Mouse (Mus musculus) inflammation-experienced regulatory T-cells, adult 6 months (primary cell): ENCODE results near the gene Usp5. TPM values are rescaled to one million over a fixed set of nuclear protein-coding genes. Genes with fewer than 3 reads are reported as not detected.

Experiments used
- ATAC-seq: one replicate; pipeline ENCODE4 v1.8.0; 2017
- polyA plus RNA-seq, 3 experiments: library from polyadenylated mRNA; unstranded; fragments of 100-300 nt; shearing (Covaris generic); gene quantifications; one replicate each; pipeline ENCODE4 v1.2.1; 2017

Usp5 gene
- 10 to 100 TPM; 69.1 to 81.5 (median 73.8) TPM for polyA plus RNA-seq

DNA sequence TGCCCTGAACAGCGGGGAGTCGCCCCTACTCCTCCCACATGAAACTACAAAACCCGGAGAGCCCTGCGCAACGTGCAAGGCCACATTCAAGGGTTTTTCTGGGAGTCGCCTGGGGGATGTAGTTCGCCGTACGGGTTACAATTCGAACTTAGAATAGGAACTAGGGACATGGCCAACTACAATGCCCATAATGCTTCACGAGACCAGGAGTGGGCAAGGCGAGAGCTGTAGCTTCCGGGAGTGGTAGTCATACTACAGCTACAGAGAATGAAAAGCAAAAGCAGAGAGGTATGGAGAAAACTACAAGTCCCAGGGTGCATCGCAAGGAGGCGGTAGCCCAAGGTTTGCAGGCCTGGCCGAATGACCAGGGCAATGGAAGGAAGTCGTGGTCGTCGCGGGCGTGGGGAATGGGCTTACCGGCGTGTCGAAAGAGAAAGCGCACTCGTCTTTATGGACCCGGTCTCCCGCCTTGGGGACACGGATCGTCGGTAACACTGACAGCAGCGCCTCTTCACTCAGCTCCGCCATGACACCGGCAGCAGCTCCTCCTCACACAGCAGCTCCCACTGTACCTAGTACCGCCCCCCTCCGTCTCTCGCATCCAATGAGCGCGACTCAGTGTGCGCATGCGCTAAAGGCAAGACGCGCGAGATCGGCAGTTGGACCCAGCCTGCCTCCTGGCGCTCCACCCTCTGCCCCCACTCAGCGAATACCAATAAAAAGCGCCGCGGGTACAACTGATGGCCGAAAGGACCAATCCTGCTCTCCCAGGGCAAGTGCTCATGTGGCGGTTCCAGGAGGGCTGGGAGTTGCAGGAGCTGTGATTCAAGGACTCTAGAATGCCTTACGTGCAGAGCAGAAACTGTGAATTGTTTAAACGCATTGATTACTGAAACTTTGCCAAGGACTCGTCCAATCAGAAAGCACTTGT, at the start of gene Usp5, which contains the start of gene Cdca3:
Gene Usp5 (minus strand): TSS at position 617 of the 931 bp plus-strand sequence.
Gene Cdca3 (plus strand): TSS at position 680 of the 931 bp plus-strand sequence.
- peak; percentile 84 for ATAC-seq

DNA sequence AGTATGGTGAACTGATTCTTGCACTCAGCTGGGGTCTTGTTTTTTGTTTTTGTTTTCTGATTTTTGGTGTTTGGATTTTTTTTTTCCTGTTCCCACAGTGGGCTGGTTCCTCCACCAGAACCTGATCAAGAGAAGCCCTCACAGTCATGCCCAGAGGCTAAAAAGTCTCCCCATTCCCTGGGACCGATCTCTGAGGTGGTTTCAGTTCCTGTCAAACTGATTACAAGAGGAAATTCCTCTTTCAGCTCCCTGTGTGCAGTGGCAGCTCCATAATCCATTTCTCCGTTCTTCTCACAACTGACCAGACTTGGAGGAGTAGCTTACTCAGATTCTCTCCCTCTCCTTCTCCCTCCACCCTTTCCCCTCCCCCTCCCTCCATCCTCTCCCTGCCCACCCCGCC, 45.1 kb upstream of the Usp5 start:
- ATAC-seq = no peak

DNA sequence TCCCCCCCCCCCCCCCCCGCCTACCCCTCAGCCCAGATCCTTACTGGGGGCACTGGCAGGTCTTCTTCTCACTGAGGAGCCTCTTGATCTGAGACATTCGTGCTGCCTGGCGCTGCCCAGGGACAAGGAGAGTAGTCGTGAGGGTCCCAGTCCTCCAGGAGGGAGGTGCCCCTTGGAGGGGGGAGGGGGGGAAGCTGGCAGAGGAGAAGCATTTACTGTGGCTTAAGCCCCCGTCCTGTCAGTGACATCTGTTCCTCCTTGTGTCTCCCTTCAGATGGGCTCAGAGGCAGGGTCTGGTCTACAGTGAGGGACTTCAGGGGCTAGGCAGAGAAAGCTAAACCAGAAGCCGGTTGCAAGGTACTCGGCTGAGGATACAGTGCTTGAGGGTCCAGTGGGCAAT, 37.3 kb upstream of the Usp5 start:
- ATAC-seq = no peak

DNA sequence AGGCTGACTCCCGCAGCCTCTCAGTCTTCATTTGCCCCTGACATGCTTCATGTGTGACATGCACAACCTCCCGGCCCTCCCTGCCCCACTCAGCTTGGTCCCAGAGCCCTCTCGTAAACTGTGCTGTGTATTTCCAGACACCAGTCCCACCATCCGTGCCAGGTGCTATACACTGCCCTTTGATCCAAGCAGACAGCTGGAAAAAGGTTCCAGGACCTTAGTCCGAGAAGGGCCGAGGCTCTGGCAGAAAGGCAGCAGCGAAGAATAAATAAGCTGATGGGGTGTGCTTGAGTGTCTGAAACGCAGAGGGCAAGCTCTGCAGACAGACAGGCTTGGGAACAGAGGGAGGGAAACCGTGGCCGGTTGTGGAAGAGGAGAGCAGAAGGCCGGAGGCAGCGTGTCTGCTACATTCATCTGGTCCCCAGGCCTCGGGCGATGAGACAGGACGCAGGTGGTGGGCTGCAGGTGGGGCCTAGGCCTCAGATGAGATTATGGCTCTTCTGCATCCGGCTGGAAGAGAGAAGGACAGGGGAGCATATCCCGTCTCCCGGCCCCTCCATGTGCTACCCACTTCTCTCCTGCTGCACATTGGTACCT, 36.6 kb upstream of the Usp5 start:
- no peak for ATAC-seq

DNA sequence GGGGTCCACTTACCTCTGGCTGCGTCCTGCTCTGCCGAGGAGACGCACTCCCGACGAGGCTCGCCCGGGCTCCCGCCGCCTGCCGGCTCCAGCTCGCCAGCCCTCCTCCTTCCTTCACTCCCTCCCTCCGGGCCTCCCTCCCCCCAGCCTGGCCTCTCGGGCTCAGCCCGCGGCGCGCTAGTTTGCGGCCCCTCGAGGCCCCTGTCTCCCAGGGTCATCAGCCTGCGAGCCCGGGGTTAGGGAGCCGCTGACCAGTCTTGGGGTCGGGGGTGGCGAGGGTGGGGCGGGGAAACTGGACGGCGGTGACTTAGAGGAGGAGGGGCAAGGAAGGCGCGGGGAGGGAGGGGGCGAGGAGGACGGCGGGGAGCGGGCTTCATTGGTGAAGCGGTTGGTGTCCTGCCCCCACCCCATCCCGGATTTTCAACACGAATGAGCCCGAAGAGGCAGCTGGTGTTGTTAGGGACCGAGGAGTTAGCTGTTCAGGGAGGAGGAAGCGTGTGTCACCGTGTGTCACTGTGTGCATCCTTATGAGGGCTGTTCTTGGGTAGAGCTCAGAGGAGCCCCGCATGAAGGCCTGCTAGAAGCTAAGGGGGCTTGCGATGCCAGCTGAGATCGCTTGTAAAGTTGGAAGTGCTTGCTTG, 34.5 kb upstream of the Usp5 start, which contains the start of gene Gpr162:
Gene Gpr162 (minus strand): TSS at position 326 of the 641 bp plus-strand sequence.
- peak; percentile 60 for ATAC-seq

DNA sequence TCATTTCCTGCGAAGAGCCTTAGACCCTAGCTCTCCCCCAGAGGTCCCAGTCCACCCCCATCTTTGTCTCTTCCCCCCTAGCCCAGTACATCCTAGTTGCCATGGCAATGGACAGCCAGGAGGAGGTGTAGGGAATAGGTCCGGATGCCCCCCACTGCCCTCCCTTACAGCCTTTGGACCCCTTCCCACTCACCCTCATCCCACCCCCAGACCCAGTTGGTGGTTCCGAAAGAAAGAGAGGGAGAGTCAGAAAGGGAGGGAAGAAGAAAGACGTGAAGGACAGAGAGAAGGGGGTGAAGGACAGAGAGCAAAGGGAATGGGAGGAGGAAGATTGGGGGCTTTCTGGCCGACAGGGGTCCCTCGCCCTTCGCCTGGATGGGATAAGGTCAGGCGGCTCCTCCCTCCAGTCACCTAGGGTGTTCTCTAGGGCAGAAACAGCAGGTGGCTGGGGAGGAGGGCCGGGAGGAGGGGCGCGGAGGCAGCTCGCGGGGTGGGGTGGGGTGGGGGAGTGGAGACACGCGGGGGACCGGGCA, 33.9 kb upstream of the Usp5 start:
- no peak for ATAC-seq

DNA sequence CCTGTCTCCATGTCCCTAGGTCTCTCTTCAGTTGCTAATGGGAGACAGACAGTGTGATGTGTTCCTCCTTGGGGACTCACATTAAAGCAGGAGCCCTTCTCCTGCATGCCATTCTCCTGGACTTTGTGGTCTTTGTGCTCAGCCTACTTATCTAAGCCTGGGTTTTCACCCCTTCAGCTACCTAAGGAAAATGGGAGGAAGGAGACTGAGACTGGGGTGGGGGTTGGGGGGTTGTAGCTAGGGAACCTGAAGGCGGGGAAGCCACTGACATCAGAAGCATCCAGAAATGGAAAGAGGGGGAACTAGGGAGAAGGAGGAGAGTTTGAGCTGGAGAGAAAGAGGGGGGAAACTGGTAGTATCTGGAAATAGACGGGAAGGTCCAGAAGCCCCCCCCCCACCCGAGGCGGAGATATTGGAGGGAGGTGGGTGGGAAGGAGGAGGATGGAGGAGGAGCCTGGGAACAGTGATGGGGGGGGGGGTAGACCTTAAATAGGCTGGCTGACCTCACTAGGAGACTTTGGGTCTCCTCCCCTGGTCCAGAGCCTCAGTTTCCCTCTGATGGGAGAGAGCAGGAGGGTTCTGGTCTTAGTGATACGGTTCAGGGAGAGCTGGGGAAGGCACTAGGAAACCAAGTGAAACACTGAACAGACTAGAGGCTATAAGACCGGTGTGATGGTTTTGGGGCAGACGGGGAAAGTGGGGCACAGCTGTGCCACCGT, 33.3 kb upstream of the Usp5 start:
- no peak for ATAC-seq

DNA sequence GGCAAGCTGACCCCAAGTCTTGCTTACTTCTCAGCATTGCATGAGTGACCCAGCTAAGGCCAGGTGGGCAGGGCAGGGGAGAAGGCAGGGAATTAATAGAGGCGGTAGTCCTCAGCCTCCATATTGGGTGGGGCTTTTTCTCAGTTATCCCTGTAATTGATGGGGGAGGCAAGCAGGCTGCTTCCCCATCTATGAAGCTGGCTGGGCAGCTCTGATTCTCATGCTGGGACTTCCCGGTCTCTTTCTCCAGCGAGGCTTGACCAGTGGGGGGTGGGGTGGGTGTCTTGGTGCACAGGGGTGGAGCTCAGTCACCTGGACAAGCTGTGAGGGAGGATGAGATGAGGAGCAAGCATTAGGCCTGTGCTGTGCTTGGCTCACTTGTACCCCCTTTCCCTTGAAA, 32.5 kb upstream of the Usp5 start:
- ATAC-seq = no peak

DNA sequence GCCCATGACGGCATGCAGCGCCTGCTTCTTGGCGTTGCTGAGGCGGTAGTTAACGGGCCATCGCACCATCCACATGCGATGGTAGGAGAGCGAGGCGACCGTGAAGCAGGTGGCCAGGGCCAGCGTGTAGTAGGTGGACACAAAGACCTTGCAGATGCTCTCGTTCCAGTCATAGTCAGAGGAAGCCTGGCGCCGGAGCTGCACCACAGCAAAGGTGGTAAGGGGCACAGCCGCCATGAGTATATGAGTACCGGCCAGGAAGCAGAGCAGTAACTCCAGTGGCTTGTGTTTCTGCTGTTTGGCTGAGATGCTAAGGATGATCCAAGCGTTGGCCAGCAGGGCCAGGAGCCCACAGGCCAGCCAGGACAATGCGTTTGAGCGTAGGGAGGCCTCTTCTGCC, 32.0 kb upstream of the Usp5 start:
- no peak for ATAC-seq

DNA sequence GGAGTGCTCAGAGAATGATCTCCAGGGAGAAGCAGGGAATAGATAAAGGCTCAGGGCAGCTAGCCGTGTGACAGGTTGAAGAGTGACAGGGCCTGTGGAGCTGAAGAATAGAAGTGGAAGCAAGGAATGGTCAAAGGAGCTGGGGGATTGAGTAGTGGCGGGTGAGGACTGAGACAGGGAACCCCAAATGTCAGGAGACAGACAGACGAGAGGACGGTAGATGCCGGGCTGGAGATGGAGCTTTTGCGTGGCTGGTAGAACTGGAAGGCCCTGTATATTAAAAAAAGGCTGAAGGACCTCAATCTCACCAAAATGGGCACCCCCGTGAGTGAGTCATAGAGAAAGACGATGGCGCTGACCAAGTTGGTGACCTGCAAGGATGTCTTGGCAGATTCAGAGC, 31.2 kb upstream of the Usp5 start:
- ATAC-seq = no peak

DNA sequence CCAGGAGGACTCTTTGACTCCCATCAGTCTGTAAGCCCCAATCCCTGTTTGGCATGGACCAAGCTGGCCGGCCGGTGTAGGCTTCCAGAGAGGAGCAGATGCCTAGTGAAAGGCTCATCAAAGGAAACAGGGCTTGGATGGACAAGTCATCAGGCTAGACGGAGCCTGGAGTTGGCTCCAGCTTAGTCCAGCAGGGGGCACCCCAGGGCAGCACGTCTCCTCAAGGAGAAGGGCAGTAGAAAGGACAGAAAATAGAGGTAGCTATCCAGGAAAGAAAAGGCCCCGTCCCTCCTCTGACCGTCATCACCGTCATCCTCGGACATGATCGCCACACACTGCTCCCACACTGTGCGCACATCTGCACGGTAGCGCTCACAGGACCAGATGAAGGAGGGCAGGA, 30.4 kb upstream of the Usp5 start:
- ATAC-seq = peak; percentile 33

DNA sequence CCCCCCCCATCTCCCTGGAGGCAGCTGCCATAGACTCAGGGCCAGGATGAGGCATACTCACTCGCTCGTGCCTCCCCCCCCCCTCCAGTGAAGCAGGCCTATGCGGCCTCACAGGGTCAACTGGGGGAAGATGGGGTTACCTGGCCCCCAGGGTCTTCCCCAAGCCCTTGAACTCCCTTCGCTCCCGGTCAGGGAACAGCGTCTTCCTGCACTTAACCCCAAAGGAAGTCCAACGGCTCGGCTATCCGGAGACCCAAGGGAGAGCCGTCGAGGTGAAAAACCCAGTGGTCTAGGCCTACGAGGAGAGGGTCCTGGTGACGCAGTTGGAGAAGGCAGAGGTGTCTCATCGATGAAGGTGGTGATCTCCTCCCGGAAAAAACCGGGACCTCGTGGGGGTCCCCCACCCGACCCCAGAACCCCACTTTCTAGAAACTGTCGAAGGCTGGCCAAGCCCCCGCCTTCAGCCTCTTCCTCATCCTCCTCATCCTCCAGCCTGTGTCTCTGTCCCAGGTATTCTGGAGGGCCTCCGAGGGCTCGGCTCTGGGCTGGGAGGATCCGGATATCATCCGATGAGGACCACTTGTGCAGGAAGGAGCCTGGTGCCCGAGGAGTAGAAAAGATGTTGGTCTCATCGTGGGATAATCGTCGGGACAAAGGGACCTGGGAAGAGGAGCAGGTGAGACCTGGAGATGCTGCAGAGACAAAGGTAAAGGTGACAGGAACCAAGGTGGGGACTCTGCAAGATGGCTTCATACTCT, 29.5 kb upstream of the Usp5 start:
- ATAC-seq = no peak

DNA sequence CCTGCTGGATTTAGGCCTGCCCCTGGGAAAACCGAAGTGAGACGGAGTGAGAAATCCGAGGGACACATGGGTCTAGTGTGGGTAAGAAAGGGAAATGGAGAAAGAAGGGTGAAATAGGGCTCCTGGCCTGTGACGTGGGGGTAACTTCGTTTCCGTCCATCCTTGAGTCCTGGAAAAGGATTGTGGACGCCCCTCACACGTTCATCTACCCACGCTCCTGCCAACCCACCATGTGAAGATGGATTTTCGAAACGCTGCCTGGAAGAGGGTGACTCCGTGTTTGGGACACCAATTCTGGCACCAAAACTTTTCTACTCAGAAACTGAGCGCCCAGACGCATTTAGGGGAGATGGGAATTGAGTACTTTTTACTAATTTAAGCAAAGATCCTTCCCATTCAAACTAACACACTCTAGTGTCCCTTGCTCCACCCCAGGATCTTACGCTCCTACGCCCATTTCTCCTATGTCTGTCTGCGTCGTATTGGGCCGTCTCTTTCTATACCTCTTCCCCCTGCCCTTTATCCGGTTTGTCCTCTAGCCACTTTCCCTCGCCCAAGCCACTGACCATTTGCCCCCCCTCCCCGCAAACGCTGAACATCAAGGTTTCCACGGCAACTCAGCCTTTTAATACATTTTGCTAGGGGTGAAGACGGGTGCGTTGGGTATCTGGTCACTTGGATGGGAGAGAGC, 28.7 kb upstream of the Usp5 start:
- ATAC-seq = no peak

DNA sequence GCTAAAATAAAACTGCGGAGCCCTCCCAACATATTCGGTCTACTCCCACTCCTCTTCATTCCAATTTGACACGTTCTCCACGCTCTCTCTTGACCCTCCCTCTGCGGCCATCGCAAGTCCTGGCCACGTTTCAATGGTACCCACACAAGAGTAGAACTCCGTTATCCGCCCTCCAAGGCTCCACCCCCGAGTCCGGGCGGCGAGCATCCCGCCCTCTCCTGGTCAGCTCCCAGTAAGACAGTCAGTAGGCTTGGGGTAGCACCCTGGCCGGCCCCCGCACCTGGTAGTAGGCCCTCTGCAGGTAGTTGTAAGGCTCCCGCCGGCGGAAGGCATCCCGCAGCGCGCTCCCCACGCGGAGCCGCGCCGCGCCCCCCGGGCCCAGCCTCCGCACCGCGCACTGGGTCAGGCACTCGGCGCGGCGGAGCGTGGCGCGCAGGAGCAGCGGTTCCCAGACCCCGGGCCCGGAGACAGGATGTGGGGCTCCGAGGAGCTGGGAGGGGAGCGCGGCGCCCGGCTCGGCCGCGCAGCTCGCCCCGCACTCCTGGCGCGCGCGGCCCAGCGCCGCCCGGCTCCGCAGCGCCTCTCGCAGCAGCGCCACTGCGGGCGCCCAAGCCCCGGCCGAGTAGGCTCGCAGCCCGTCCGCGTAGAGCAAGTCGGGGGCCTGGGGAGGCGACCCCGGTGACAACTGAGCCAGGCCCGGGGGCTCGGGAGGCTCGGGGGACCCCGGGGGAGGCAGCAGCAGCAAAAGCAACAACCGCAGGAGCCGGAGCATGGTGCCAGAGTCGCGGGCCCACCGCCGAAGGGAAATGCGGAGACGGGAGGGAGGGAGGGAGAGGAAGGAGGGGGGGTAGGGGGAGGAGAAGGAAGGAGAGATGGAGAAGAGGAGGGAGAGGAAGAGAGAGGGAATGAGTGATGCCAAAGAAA, 27.9 kb upstream of the Usp5 start, which contains the start of gene P3h3:
Gene P3h3 (minus strand): TSS at position 837 of the 924 bp plus-strand sequence.
- ATAC-seq = peak; percentile 81

DNA sequence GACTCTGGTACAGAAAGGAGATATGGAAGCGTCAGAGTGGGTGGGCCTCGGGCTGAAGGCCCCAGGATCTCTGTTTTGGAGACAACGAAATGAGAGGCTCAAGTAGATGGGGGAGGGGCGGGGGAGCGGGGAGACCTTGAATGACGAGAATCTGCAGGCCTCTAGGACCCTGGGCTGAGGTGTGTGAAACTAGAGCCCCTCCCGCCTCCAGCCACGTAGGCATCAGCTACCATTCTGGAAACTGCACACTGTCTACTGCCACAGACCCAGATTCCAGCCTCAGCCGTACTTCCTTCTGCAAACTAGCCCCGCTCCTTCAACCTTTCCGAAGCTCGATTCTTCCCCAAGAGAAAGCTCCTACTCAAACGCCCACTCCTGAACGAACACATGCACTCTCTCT, 27.0 kb upstream of the Usp5 start:
- ATAC-seq = peak; percentile 6

DNA sequence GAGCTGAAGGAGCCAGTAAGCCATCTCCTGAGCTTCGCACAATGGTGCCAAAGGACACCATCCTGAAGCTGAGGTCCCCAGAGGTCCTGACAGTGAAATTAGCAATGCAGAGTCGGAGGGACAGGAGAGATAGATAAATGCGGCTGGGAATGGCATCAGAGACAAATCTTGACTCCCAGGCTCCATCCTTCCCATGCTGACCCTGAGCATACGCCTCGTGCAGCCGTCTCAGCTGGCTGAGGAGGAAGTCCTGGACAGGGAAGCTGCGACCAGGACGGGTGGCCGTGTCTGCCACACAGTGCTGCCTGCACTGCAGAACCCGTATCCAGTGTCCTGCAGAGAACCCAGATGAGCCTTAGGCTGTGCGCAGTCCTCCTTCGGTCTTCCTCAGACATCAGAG, 25.4 kb upstream of the Usp5 start:
- no peak for ATAC-seq

DNA sequence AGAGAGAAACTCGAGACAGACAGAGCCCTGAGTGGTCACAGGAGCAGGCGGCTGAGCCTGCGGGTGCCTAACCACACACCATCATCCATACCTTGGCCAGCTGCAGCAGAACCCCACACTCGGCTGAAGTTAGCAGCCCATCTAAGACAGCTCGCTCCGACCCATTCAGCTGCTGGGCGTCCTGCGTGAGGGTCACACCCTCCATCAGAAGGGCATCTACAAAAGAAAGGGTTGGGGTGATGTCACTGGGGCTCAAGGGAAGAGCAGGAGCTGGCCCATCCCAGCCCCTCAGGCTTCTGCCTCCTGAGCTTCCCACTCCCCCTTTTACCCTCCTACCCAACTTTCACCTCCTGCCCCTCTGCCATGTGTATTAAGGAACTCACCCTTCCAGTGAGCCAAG, 21.3 kb upstream of the Usp5 start:
- no peak for ATAC-seq

DNA sequence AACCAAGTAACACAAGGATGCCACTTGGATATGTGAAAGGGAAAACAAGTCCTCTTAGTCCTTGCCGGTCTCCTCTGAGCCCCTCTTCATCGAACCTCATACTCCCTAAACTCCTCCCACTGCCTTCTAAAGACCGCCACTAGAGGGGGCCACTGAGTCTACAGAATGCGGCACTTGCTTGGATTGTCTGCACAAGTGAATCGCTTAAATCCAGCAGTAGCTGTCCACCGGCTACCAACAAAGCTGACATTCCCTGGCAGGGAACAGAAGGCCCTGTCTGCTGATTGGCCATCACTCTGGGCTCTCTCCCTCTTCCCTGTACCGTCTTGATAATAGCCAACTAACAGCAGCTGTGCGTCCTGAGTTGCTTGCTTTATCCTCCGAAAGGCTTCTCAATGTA, 18.0 kb upstream of the Usp5 start:
- ATAC-seq = peak; percentile 88

DNA sequence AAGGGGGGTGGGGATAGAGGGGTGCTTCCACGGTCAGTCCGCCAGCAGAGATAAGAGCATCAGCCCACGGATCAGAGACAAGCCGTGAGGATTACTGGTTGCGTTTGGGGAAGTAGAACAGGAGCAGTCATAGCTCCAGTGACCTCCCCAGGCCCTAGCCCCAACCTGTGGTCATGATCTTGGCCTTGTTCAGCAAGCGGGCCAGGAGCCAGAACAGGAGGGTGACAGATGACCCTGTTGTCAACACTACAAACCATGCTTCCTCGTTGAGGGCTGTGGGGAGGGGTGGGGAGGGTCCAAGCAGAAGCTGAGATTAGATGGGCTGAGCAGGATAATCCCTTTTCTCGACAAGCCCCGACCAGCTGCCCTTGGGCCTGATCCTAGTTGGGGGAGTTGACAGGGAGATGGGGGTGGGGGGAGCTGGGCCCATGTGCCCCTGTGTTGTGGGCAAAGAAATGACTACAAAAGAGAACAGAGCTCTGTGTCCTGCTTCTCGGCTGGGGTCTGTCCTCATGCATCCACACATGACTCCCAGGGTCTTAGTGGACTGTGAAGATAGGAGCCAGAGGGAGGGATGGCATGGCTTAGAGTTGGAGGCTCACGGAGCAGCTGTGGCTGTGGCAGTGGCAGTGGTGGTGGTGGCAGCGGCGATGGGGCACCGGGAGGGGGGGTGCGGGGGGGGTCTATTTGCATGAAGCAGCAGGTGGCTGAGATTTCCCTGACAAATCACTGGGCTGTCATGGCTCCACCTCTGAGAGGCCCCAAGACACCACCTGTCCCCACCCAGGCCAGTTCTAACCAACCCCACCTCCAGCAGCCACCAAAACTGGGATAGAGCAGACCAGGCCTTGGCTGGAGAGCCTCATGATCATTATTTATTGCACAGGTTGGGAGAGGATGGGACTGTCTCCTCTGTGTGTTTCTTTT, 11.2 kb upstream of the Usp5 start, which contains the start of gene Gnb3:
Gene Gnb3 (minus strand): TSS at position 35 of the 927 bp plus-strand sequence.
- no peak for ATAC-seq
